Mouse (Mus musculus) C2C12 (cell line): Measurements from ENCODE around the gene Zfp784. TPM values are rescaled to one million over a fixed set of nuclear protein-coding genes. Genes with fewer than 3 reads are reported as not detected.
A peak's percentile ranks its signal among the peaks of the same experiment; 100 is the strongest.
"Not testable (repeated sequence)": the region's sequence is repeated elsewhere in the genome, so short reads cannot be mapped to it uniquely, and the experiment has no call there.

Experiments
- H3K27me3 ChIP-seq: one replicate; pipeline ENCODE4 v1.6.1; 2011; ENCODE audit not compliant: control insufficient read depth, insufficient read depth, insufficient read length
- H3K36me3 ChIP-seq: one replicate; pipeline ENCODE4 v1.6.1; 2011; ENCODE audit not compliant: control insufficient read depth, insufficient read depth
- H3K4me3 ChIP-seq: one replicate; pipeline ENCODE4 v1.5.1; 2011; ENCODE audit warnings: mild to moderate bottlenecking, control low read depth; ENCODE audit not compliant: poor library complexity, insufficient read depth, severe bottlenecking
- H3K79me2 ChIP-seq: one replicate; pipeline ENCODE4 v1.6.1; 2011; ENCODE audit not compliant: control insufficient read depth, insufficient read depth
- H3K79me3 ChIP-seq: one replicate; pipeline ENCODE4 v1.6.1; 2011; ENCODE audit warnings: low read depth, control low read depth
- H3ac ChIP-seq: one replicate; pipeline ENCODE3; 2011; ENCODE audit warnings: low read depth; ENCODE audit not compliant: control insufficient read depth, insufficient read length
- CEBPB ChIP-seq: IDR thresholded peaks from one replicate; pipeline ENCODE4 v1.6.1; 2011; ENCODE audit warnings: low read depth, mild to moderate bottlenecking, control low read depth, moderate library complexity
- CTCF ChIP-seq: IDR thresholded peaks from one replicate; pipeline ENCODE4 v1.5.1; 2011; ENCODE audit not compliant: control insufficient read depth, insufficient read depth, insufficient read length
- FOSL1 ChIP-seq: IDR thresholded peaks from one replicate; pipeline ENCODE4 v1.8.0; 2011; ENCODE audit warnings: mild to moderate bottlenecking, low read length; ENCODE audit not compliant: poor library complexity, insufficient read depth, severe bottlenecking
- MAX ChIP-seq: IDR thresholded peaks from one replicate; pipeline ENCODE4 v1.6.1; 2011; ENCODE audit warnings: mild to moderate bottlenecking, control low read depth
- MYOD1 ChIP-seq: IDR thresholded peaks from one replicate; pipeline ENCODE4 v1.6.1; 2011; ENCODE audit warnings: low read depth; ENCODE audit not compliant: control insufficient read depth, insufficient read length
- MYOG ChIP-seq: IDR thresholded peaks from one replicate; pipeline ENCODE4 v1.6.1; 2011; ENCODE audit not compliant: control insufficient read depth, insufficient read length; ENCODE audit errors: extremely low read depth
- USF1 ChIP-seq: IDR thresholded peaks from one replicate; pipeline ENCODE4 v1.6.1; 2011; ENCODE audit warnings: low read depth, mild to moderate bottlenecking, control low read depth, moderate library complexity
- polyA plus RNA-seq: library from polyadenylated mRNA; unstranded; fragments of >200 nt; fragmentation: generic; extraction: Trizol; gene quantifications from one replicate; pipeline ENCODE4 v1.2.1, GENCODE M21; 2012; ENCODE audit warnings: missing spikeins

Zfp784 gene
- polyA plus RNA-seq, 1 experiment = 1.5 TPM

DNA sequence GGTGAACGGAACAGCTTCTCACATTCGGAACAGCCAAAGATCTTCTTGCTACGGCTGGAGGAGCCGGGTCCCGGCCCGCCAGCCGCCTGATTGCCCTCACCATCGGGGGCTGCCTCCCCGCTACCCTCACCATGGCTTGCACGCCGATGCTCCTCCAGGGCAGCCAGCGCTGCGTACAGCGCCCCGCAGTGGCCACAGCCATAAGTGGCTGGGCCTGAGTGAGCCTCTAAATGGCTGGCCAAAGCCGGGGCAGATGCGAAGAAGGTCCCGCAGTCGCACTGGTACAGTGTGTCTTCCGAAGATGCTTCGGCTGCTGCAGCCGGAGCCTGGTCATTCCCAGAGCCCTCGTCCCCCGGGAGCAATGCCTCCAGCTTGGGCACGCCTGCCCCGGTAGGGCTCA, 30.0 kb downstream of the Zfp784 start:
- H3K36me3 ChIP-seq = peaks cover 45% of the 10 kb centered on the region
- no peak overlapping the region for H3K4me3 ChIP-seq
- H3K79me3 ChIP-seq = no peaks in the 10 kb centered on the region
- peaks cover 7% of the 10 kb centered on the region for H3K79me2 ChIP-seq
- H3ac ChIP-seq = no peak overlapping the region
- no peaks in the 10 kb centered on the region for H3K27me3 ChIP-seq
- TF ChIP-seq MYOD1 = no peak
- TF ChIP-seq CTCF = no peak
- TF ChIP-seq MAX = no peak
- TF ChIP-seq FOSL1 = no peak
- TF ChIP-seq MYOG = no peak
- TF ChIP-seq USF1 = no peak
- no peak for TF ChIP-seq CEBPB

DNA sequence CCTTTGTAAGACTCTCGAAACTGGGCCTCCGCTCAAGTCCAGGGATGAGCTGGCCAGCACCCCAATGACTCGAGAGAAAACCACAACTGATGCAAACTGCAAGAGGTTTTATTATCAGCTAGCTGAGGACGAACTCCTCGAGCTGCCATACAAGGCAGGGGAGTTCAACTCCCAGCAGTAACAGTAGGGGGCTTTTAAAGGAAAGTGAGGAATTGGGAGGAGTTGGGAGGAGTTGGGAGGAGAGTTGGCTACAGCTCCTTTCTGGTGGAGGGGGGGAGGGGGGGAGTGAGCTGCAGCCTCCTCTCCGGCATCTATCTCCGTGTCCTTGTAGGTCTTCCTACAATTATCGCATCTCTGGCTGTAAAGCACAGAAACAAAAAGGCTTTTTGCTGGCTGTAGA, 35.4 kb downstream of the Zfp784 start:
- H3K36me3 ChIP-seq, H3K79me3 ChIP-seq, H3K79me2 ChIP-seq, H3ac ChIP-seq, H3K27me3 ChIP-seq, H3K4me3 ChIP-seq: not testable (repeated sequence)

DNA sequence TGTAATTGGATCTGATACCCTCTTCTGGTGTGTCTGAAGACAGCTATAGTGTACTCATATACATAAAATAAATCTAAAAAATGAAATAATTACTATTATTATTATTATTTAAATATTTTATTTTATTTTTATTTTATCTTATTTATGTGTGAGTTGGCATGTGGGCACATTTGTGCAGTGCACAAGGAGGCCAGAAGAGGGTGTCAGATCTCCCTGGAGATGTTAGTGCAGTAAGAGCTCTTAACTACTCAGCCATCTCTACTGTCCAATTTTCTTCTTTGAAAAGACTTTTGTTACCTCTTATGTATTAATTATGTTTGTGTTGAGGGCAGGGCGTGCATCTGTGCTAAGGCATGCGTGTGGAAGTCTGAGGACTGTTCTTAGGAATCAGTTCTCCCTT, 38.4 kb downstream of the Zfp784 start:
- no peaks in the 10 kb centered on the region for H3K79me3 ChIP-seq
- no peak overlapping the region for H3ac ChIP-seq
- TF ChIP-seq USF1 = no peak
- H3K4me3 ChIP-seq = no peak overlapping the region
- H3K36me3 ChIP-seq = no peaks in the 10 kb centered on the region
- H3K27me3 ChIP-seq = no peaks in the 10 kb centered on the region
- H3K79me2 ChIP-seq = peaks cover 5% of the 10 kb centered on the region

DNA sequence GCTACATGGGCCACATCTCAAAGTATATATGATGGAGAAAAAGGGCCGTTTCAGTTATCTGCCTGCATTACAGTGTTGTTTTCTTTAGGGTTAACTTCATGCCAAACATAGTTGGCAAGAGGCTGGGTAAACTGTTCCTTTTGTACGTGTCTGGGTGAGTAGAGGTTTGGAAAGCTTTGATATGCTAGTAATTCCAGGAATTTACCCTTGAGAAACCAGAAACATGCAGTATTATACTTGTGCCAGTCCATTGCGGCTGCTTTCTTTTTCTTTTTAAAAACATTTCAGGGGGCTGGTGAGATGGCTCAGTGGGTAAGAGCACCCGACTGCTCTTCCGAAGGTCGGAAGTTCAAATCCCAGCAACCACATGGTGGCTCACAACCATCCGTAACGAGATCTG, 41.3 kb downstream of the Zfp784 start:
- H3ac ChIP-seq = no peak overlapping the region
- TF ChIP-seq USF1 (no peak), MAX (no peak), CTCF (no peak), MYOG (no peak)
- H3K79me3 ChIP-seq = no peaks in the 10 kb centered on the region
- no peaks in the 10 kb centered on the region for H3K36me3 ChIP-seq
- H3K27me3 ChIP-seq = no peaks in the 10 kb centered on the region
- no peak overlapping the region for H3K4me3 ChIP-seq
- H3K79me2 ChIP-seq = peaks cover 6% of the 10 kb centered on the region

DNA sequence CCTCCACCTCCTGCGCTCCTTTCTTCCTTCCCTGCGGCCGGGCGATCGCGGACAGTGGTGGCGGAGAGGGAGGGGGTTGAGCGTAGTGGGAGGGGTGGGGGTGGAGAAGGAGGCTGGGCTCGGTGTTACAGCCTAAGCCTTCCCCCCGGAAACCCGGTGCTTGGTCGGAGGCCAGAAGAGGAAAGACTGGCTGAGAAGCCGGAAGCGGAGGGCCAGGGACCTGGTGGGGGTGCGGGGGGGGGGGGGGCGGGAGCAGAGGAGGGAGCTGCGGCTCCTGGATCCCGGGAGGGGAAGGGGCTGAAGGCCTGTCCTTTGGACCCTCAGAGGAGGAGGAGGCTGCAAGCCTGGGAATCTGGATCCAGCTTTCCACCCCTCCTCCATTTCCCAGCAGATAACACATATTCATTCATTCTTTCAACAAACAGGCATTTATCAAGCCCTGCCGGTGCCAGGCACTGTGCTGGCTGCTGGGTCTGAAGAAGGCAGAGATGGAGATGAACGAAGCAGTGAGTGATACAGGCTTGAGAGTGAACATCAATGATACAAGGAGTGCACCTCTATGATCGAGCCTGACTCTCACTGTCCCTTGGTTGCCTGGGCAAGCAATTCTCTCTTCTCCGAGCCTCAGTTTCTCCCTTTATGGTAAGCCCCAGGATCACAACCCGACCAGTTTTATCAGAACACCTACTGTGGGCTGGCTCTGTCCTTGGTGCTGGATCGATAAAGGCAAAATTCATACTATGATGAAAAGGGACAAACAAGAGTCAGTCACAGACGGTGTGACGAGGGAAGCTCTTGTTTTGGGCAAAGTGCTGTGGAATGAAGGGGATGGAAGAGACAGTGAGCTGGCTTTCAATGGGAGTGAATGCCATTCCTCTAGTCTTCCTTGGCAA, 42.0 kb downstream of the Zfp784 start, which contains the start of gene Zfp579:
Gene Zfp579 (minus strand): TSS at position 156 of the 893 bp plus-strand sequence.
- no peaks in the 10 kb centered on the region for H3K79me3 ChIP-seq
- H3ac ChIP-seq = peak within 1 kb of the TSS; percentile 72
- H3K27me3 ChIP-seq = no peaks in the 10 kb centered on the region
- peak within 1 kb of the TSS; percentile 43 for H3K4me3 ChIP-seq
- no peaks in the 10 kb centered on the region for H3K36me3 ChIP-seq
- H3K79me2 ChIP-seq = peaks cover 6% of the 10 kb centered on the region
- no peak for TF ChIP-seq MYOD1

DNA sequence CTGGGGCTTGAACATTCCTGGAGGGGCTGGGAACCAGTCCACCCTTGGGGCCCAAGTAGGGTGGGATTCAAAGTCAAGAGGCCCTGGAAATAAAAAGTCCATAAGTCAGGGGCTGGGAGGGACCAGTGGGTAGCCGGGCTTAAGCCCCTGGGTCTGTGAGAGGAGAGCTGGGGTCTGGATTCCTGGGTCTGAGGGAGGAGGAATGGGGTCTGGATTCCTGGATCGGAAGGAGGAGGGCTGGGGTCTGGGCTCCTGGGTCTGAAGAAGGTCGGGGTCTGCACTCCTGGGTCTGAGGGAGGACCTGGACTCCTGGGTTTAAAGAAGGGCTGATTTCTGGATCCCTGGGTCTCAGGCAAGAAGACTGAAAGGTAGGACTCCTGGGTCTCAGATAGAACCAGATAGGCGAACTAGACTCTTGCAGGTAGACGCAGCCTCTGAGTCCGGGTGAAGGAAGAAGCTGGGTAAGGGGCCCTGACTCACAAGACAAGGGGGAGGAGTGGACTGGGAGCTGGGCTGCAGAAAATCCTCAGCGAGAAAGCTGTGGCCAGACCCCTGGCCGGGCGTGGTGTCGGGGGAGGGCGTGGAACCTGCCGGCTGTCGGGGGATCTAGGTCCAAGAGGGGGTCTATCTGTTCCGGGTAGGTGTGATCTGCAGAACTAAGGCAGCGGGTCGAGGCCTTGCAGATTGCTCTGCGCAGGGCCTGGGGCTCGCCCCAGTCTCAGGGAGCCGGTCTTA, 42.8 kb downstream of the Zfp784 start:
- H3K79me3 ChIP-seq = no peaks in the 10 kb centered on the region
- H3K27me3 ChIP-seq = no peaks in the 10 kb centered on the region
- no peak for TF ChIP-seq MYOG
- no peak for TF ChIP-seq CEBPB
- TF ChIP-seq USF1 = no peak
- no peak for TF ChIP-seq MAX
- no peak for TF ChIP-seq FOSL1
- no peak for TF ChIP-seq CTCF
- TF ChIP-seq MYOD1 = no peak
- H3K36me3 ChIP-seq = no peaks in the 10 kb centered on the region
- H3K79me2 ChIP-seq = peaks cover 6% of the 10 kb centered on the region
- peak overlapping the region; percentile 43 for H3K4me3 ChIP-seq
- H3ac ChIP-seq = peak overlapping the region; percentile 72
